Mouse (Mus musculus) bone marrow, adult 2 months (tissue): ENCODE results near the gene Aven. TPM values are rescaled to one million over a fixed set of nuclear protein-coding genes. Genes with fewer than 3 reads are reported as not detected.

Source experiments
- H3K27ac ChIP-seq: fragments of 200-500 bp; 2 replicates; pipeline ENCODE4 v1.5.1; 2012; ENCODE audit warnings: low read depth, mild to moderate bottlenecking, control low read depth, inconsistent platforms, low read length; ENCODE audit not compliant: control insufficient read depth, poor library complexity, insufficient read depth
- H3K4me1 ChIP-seq: fragments of 200-500 bp; 2 replicates; pipeline ENCODE4 v1.6.1; 2011; ENCODE audit warnings: low read length; ENCODE audit not compliant: control insufficient read depth, insufficient read depth
- H3K4me3 ChIP-seq: fragments of 200-500 bp; replicated peaks from 2 replicates; pipeline ENCODE3; 2011; ENCODE audit warnings: mild to moderate bottlenecking, low read depth, low read length, control low read depth; ENCODE audit not compliant: control insufficient read depth
- CTCF ChIP-seq: fragments of 200-500 bp; IDR thresholded peaks from 2 replicates; pipeline ENCODE4 v1.5.1; 2011; ENCODE audit warnings: low read length, control low read depth; ENCODE audit not compliant: control insufficient read depth, insufficient read depth
- POLR2A ChIP-seq: fragments of 200-500 bp; IDR thresholded peaks from 2 replicates; pipeline ENCODE4 v1.6.1; 2011; ENCODE audit warnings: low read depth, mild to moderate bottlenecking, control low read depth, low read length, borderline replicate concordance; ENCODE audit not compliant: control insufficient read depth
- WGBS: fragments of 180-500 bp; shearing (Covaris S2); methylation state at CpG from one replicate; pipeline ENCODE4 v1.1.7; 2018; 5-methylcytosine and 5-hydroxymethylcytosine counted together
- polyA plus RNA-seq: library from polyadenylated mRNA; stranded (reverse); fragments of >200 nt; gene quantifications from 2 replicates; pipeline ENCODE4 v1.2.4, GENCODE M21; 2011; ENCODE audit warnings: low replicate concordance; ENCODE audit not compliant: missing spikeins, insufficient read depth, insufficient read length

The Aven gene
- polyA plus RNA-seq, 1 experiment: 11.1 TPM

DNA sequence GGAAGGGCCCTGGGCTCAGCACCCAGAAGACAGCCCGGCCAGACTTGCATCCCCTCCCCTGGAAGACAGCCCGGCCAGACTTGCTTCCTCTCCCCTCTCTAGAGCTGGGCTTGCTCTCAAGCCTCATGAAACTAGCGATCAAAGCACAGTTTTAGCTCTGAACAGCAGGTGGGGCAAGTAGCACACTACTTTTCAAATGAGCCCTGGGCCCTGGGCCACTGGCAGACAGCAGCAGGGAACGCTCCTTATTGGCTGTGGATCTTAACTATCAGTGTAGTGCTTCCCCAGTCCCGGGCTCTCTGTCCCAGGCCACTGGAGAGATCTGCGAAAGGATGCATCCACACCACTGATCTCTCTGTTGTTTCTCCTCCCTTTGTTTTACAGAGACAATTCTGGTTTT is 8.4 kb downstream of the Aven start:
- WGBS: 8% methylated on average over 6 of the region's 6 CpGs
- no peak overlapping the region for H3K27ac ChIP-seq
- TF ChIP-seq POLR2A (no peak), CTCF (peak; percentile 33; the same call in 1 of the 2 replicates)

DNA sequence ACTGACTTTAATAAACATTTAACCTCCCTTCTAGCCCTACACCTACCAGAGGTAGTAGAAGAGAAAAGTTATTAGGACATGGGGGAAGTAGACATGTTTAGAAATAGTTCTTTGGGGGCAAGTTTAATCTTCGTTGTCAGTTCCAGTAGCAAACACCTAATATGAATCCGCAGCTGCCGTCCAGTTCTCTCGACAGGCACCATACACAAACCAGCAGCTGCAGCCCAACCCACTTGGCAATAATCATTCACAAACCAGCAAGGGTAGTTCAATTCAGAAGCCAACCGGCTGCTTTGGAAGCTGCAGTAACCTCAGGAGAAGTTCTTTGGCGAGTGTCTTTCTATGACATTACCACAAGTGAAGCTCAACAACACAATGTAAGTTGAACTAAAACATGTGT is 11.2 kb downstream of the Aven start:
- H3K4me3 ChIP-seq: no peak overlapping the region
- H3K4me1 ChIP-seq: no peaks in the 10 kb centered on the region
- H3K27ac ChIP-seq: no peak overlapping the region
- 81% methylated on average over 6 of the region's 6 CpGs for WGBS
- TF ChIP-seq POLR2A (no peak), CTCF (no peak)

More for the DNA sequence above, 8.4 kb downstream of the Aven start:
- Histone ChIP-seq H3K4me3 (no peak overlapping the region), H3K4me1 (no peaks in the 10 kb centered on the region)

DNA sequence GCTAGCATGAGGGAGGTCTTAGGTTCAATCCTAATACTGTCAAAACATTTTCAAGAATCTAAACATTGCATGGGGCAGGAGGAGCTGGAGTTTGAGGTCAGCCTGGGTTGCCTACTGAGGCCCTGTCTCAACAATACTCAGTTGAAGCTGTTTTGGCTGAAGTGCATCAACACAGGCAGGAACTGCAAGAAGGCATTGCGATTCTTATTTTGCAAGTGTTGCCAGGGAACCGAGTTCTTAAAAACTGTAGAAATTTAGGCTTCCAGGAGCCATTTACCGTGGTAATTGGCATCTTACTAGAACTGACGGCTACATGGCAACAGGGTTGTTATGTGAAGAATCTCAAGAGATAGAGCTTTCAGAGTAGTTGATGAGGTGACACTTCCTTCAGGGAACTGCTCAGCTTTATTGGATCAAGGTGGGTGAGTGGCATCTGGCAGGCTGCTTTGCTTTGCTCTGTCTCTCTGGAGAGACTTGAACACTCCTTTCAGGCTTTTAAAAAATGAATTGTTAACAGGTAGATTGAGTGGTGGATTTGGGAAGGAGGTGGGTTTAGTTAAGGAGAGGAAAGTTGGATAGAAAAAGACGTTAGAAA is 14.2 kb downstream of the Aven start:
- H3K4me3 ChIP-seq: no peak overlapping the region
- no peaks in the 10 kb centered on the region for H3K4me1 ChIP-seq
- H3K27ac ChIP-seq: no peak overlapping the region
- 77% methylated on average over 5 of the region's 5 CpGs for WGBS
- no peak for TF ChIP-seq CTCF
- TF ChIP-seq POLR2A: no peak

GRCm38 (mm10) chr2:112507444-112507843 is 14.7 kb downstream of the Aven start:
- no peak for TF ChIP-seq POLR2A
- TF ChIP-seq CTCF: no peak
- Histone ChIP-seq H3K27ac (no peak overlapping the region), H3K4me3 (no peak overlapping the region), H3K4me1 (no peaks in the 10 kb centered on the region)
- 88% methylated on average over 1 of the region's 1 CpGs for WGBS

DNA sequence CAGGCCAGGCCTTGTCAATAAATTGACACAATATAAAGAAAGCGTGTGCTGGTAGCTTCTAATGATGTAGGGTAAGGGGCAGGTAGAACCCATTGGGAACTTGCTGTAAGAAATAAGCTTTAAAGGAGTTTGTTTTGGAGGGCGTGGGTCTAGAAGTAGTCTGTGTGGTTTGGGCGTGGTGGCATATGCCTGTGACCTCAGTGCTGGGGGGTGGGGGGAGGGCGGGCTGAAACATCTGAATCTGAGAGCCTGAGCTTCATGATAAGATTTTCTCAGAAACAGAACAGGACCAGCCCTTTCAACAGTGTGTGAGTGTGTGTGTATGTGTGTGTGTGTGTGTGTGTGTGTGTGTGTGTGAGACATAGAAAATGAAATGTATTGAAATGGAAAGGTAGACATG is 17.4 kb downstream of the Aven start:
- TF ChIP-seq CTCF (no peak), POLR2A (no peak)
- 50% methylated on average over 4 of the region's 4 CpGs for WGBS
- Histone ChIP-seq H3K4me1 (no peaks in the 10 kb centered on the region), H3K4me3 (no peak overlapping the region), H3K27ac (no peak overlapping the region)

DNA sequence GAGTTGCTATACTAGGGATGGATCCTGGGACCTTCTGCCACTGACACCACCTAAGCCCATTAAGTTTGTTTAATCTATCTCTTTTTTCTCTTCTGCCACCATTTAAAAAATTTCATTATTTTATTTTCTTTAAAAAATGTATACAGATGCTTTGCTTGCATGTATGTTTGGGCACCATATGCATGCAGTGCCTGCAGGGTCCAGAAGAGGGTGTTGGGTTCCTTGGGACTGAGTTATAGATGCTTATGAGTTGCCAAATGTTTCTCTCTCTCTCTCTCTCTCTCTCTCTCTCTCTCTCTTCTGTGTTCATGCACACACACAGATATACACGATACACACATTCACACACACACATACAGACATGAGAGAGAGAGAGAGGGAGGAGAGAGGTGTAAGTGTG is 20.3 kb downstream of the Aven start:
- TF ChIP-seq CTCF (no peak), POLR2A (no peak)
- Histone ChIP-seq H3K4me3 (no peak overlapping the region), H3K4me1 (no peaks in the 10 kb centered on the region), H3K27ac (no peak overlapping the region)
- 80% methylated on average over 1 of the region's 1 CpGs for WGBS

GRCm38 (mm10) chr2:112516728-112517127 is 24.0 kb downstream of the Aven start:
- Histone ChIP-seq H3K27ac (no peak overlapping the region), H3K4me3 (no peak overlapping the region), H3K4me1 (no peaks in the 10 kb centered on the region)
- WGBS: 79% methylated on average over 3 of the region's 3 CpGs
- TF ChIP-seq POLR2A (no peak), CTCF (no peak)

DNA sequence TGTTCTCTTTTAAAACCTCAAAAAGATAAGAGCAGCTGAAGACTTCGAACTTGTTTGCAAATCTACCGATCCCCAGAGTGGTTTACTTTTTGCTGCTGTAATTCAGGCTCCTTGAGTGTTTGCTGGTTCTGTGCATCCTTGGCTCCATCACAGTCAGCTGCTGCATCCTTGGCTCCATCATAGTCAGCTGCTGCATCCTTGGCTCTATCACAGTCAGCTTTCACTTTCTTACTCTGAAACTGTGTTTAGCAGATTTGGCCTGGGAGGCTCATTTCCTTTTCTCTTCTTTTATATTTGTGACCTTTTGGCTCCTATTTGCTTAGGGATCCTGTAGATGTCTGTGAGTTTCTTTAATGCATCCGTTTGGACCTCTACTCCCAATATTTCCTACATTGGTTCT is 24.5 kb downstream of the Aven start:
- WGBS: 73% methylated on average over 3 of the region's 3 CpGs
- H3K4me3 ChIP-seq: no peak overlapping the region
- H3K27ac ChIP-seq: no peak overlapping the region
- H3K4me1 ChIP-seq: no peaks in the 10 kb centered on the region
- no peak for TF ChIP-seq CTCF
- TF ChIP-seq POLR2A: no peak

GRCm38 (mm10) chr2:112518541-112518940 is 25.8 kb downstream of the Aven start:
- TF ChIP-seq CTCF (no peak), POLR2A (no peak)
- H3K27ac ChIP-seq: no peak overlapping the region
- no peak overlapping the region for H3K4me3 ChIP-seq
- H3K4me1 ChIP-seq: peaks cover 1% of the 10 kb centered on the region; the same call in 1 of the 2 replicates
